Mouse (Mus musculus): ENCODE data around the gene 1700056E22Rik. TPM values are rescaled to one million over a fixed set of nuclear protein-coding genes. Genes with fewer than 3 reads are reported as not detected.

The 1700056E22Rik gene
- total RNA-seq (2021): under 1 TPM; 0.75 to 0.86 TPM

DNA sequence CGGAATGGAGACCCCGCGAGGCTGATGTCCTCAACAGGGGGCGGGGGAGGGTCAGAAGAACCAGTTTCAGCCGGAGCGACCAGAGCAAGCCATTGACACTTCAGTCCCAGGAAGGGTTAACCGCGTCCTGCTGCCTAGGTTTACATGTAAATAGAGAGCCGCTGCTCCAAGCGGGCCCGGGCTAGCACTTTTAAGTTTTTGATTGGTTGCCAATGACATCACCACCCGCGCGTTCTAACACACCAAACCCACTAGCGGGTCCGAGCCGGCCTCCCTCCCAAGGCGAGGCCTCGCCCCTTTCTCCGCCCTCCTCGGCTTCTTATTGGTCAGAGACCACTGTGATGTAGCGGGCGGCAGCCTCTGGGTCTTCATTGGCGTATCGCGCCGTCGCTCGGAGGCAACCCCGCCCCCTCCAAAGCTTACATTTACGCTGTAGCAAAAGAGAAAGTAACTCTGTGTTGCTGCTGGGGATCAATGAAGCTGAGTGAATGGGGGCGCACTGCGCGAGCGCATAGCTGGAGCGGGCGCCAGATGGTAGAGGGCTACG lies at the start of gene 1700056E22Rik:
TSS of gene 1700056E22Rik (minus strand) at position 291 of the 547 bp plus-strand sequence.
- intact Hi-C loops (cut with DNase I): loop anchor here (5.0 to 10.0 kb wide), 2 partner anchors 198 to 701 kb away; partner anchors contain the start of gene Hlx
- DNase-seq (ENCODE audit: low spot score): peak; percentile 99

- intact Hi-C loops (cut with DNase I): no loop called here
- no peak for DNase-seq (ENCODE audit: low spot score)
These were observed 49.1 kb upstream of the 1700056E22Rik start for GRCm38 (mm10) chr1:184083166-184083565.

- intact Hi-C loops (cut with DNase I): no loop called here
- no peak for DNase-seq (ENCODE audit: low spot score)
These were observed 48.6 kb upstream of the 1700056E22Rik start for GRCm38 (mm10) chr1:184082661-184083060.

GRCm38 (mm10) chr1:184079304-184079703 lies 45.2 kb upstream of the 1700056E22Rik start:
- no peak for DNase-seq (ENCODE audit: low spot score)
- intact Hi-C loops (cut with DNase I): no loop called here

DNA sequence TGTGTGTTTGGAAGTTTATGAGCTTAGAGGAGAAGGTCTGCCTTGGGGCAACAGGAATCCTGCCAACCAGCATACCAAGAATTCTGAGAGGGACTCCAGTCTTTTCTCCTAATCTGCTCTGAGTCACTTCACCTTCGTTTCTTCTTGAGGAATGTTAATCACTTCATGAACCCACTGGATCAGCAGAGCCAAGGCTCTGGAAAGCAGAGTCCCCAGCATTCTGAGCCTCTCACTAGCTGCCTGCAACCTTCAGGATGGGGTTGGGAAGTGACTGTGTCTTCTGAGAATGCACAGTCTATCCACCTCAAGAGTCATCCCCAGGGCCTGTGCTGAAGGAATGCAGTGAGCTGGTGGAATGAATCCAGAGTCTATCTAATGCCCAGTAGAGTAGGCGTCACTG lies 42.7 kb upstream of the 1700056E22Rik start:
- intact Hi-C loops (cut with DNase I): no loop called here
- no peak for DNase-seq (ENCODE audit: low spot score)

DNA sequence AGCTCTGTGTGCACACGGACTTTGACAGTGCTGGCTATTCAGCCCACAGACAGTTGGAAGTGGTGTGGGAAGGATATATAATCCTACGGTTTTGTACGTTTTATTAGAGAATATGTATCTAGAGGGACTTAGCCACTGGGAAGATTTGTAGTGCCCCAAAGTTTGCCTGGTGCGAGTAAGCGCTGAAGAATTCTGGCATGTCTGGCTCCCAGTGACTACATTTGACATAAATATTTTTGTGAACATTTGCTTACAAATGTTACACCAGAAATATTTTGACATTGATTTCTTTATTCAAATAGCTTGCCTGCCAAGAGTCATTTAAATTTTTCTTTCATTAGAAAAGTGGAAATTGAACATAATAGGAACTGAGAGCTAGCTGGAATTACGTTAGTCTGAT lies 42.0 kb upstream of the 1700056E22Rik start:
- intact Hi-C loops (cut with DNase I): no loop called here
- no peak for DNase-seq (ENCODE audit: low spot score)

DNA sequence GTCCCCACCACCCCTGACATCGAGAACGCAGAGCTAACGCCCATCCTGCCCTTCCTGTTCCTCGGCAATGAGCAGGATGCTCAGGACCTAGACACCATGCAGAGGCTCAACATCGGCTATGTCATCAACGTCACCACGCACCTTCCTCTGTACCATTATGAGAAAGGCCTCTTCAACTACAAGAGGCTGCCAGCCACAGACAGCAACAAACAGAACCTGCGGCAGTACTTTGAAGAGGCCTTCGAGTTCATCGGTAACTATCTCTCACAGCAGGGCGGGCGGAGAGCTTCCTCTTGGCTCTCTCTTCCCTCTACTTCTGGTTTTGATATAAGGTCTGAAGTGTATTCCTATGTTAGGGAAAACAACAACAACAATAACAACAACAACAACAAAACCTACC lies 34.9 kb upstream of the 1700056E22Rik start:
- no peak for DNase-seq (ENCODE audit: low spot score)
- intact Hi-C loops (cut with DNase I): no loop called here

- DNase-seq (ENCODE audit: low spot score): no peak
- intact Hi-C loops (cut with DNase I): no loop called here
These were observed 33.8 kb upstream of the 1700056E22Rik start for GRCm38 (mm10) chr1:184067704-184068558.

- intact Hi-C loops (cut with DNase I): no loop called here
- DNase-seq (ENCODE audit: low spot score): no peak
These were observed 32.6 kb upstream of the 1700056E22Rik start for GRCm38 (mm10) chr1:184066460-184067287.

GRCm38 (mm10) chr1:184065589-184066361 lies 31.7 kb upstream of the 1700056E22Rik start:
- intact Hi-C loops (cut with DNase I): no loop called here
- DNase-seq (ENCODE audit: low spot score): no peak

GRCm38 (mm10) chr1:184064306-184064705 lies 30.2 kb upstream of the 1700056E22Rik start:
- intact Hi-C loops (cut with DNase I): no loop called here
- no peak for DNase-seq (ENCODE audit: low spot score)

GRCm38 (mm10) chr1:184061901-184062300 lies 27.8 kb upstream of the 1700056E22Rik start:
- intact Hi-C loops (cut with DNase I): no loop called here
- DNase-seq (ENCODE audit: low spot score): no peak

DNA sequence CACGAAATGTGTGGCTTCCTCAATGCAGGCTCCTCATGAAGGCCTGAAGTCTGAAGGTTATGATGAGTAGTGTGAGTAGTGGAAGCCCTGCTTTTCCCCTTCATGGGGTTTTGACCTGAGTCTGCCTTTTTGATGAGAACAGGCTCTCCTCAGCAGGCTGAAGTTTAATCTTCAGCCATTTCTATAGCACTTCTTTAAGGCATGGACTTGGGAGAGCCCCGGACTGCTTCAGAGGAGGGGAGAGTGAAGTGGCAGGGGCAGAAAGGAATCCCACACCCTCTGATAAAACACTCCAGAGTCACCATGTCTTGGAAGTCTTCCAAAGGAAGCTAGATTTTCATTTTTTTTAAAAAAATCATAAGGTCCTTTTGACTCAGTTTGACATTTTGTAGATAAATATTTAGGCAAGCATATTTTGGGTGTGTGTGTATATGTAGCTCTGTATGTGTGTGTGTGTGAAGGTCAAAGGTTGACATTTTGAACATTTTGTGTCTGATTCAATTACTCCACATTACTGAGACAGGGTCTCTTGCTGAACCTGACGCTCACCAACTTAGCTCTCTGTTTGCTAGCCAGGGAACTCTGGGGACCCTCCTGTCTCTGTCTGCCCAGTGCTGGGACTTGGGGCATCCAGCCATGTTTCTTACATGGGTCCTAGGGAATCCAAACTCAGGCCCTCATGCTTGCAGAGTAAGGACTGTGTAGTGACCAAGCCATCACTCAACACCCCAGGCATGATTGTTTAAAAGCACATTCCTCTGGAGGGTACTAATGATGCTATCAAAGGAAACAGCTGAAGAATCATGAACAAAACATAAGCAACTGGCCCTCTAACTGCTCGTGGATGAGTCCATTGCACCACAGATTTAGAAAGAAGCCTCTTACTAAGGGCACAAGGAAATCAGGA lies 27.0 kb upstream of the 1700056E22Rik start:
- no peak for DNase-seq (ENCODE audit: low spot score)
- intact Hi-C loops (cut with DNase I): no loop called here

DNA sequence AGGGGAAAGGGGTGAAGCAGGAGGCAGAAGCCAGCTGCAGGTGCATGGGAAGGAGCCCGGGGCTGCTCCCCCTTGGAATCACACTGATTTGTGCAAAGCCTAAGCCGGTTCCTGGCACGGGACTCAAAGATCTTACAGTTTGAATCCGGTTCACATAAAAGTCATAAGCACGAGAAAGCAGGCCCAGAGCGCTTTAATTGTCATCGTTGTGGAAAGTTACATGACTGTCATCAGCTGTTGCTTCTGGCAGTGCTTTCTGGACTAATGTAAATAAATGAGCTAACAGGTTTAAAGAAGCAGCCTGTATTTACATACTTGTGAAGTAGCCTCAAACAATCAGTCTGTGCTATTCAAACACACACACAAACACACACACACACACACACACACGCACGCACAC lies 26.3 kb upstream of the 1700056E22Rik start:
- intact Hi-C loops (cut with DNase I): no loop called here
- DNase-seq (ENCODE audit: low spot score): no peak

GRCm38 (mm10) chr1:184059814-184060213 lies 25.7 kb upstream of the 1700056E22Rik start:
- no peak for DNase-seq (ENCODE audit: low spot score)
- intact Hi-C loops (cut with DNase I): no loop called here

DNA sequence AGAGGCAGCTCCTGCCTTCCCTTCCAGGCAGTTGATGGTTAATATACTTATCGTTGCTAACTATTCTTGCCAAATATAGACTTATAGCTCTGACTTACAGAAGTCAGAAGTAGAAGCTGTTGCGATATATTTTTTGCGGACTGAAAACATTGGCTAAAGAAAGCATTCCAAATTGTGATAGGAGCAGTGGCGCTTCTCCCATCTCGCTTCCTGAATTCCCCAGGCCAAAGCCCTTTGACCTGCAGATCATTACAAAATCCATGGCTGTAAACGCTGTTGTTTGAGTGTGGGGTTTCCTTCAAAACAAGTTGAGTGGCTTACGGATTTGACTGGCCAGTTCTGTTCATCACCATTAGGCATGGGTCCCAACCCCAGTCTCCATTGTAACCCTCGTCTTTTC lies 24.1 kb upstream of the 1700056E22Rik start:
- intact Hi-C loops (cut with DNase I): no loop called here
- DNase-seq (ENCODE audit: low spot score): no peak

GRCm38 (mm10) chr1:184054176-184054575 lies 20.1 kb upstream of the 1700056E22Rik start:
- DNase-seq (ENCODE audit: low spot score): no peak
- intact Hi-C loops (cut with DNase I): no loop called here

GRCm38 (mm10) chr1:184053711-184054110 lies 19.6 kb upstream of the 1700056E22Rik start:
- intact Hi-C loops (cut with DNase I): no loop called here
- no peak for DNase-seq (ENCODE audit: low spot score)

DNA sequence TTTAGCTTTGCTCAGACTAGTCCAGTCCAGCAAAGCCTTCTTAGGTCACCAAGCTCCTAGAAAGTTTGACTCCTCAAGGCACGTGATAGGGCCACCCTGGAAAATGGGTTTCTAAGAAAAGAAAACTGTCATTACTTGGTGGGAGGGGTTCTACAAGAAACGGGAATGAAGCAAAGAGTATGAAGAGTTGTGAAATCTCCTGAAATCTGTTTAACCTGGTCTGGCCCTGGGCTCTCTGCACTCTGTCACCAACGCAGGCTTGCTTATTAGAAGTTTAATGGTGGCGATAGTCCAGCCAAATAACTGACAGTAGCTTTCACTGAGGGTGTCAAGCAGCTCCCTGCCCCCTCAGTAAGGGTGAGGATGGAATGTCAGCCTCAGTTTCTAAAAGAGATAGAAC lies 19.0 kb upstream of the 1700056E22Rik start:
- DNase-seq (ENCODE audit: low spot score): no peak

More for the DNA sequence above, 19.0 kb upstream of the 1700056E22Rik start:
- intact Hi-C loops (cut with DNase I): no loop called here

All from heart, postnatal 25 days (tissue).